Mouse (Mus musculus) C2C12 (cell line): ENCODE data around the gene Psmd2.

Source experiments
- CEBPB ChIP-seq: IDR thresholded peaks from one replicate; pipeline ENCODE4 v1.6.1; 2011; ENCODE audit warnings: low read depth, mild to moderate bottlenecking, control low read depth, moderate library complexity
- CTCF ChIP-seq: IDR thresholded peaks from one replicate; pipeline ENCODE4 v1.5.1; 2011; ENCODE audit not compliant: control insufficient read depth, insufficient read depth, insufficient read length
- FOSL1 ChIP-seq: IDR thresholded peaks from one replicate; pipeline ENCODE4 v1.8.0; 2011; ENCODE audit warnings: mild to moderate bottlenecking, low read length; ENCODE audit not compliant: poor library complexity, insufficient read depth, severe bottlenecking
- MAX ChIP-seq: IDR thresholded peaks from one replicate; pipeline ENCODE4 v1.6.1; 2011; ENCODE audit warnings: mild to moderate bottlenecking, control low read depth
- MYOD1 ChIP-seq: IDR thresholded peaks from one replicate; pipeline ENCODE4 v1.6.1; 2011; ENCODE audit warnings: low read depth; ENCODE audit not compliant: control insufficient read depth, insufficient read length
- MYOG ChIP-seq: IDR thresholded peaks from one replicate; pipeline ENCODE4 v1.6.1; 2011; ENCODE audit not compliant: control insufficient read depth, insufficient read length; ENCODE audit errors: extremely low read depth
- USF1 ChIP-seq: IDR thresholded peaks from one replicate; pipeline ENCODE4 v1.6.1; 2011; ENCODE audit warnings: low read depth, mild to moderate bottlenecking, control low read depth, moderate library complexity

- TF ChIP-seq USF1 (no peak), CTCF (no peak), MAX (no peak), MYOD1 (no peak), CEBPB (no peak), MYOG (no peak), FOSL1 (no peak)
Observed at GRCm38 (mm10) chr16:20693111-20693701, 41.8 kb downstream of the Psmd2 start, which contains the start of gene Fam131a.
